Mouse (Mus musculus) effector memory CD4-positive, alpha-beta T cell, adult 5 months (primary cell): Measurements from ENCODE around the gene Il24. TPM values are rescaled to one million over a fixed set of nuclear protein-coding genes. Genes with fewer than 3 reads are reported as not detected.

Experiments
- polyA plus RNA-seq: library from polyadenylated mRNA; unstranded; fragments of 100-300 nt; shearing (Covaris generic); gene quantifications from one replicate; pipeline ENCODE4 v1.2.1, GENCODE M21; 2017

The Il24 gene
- polyA plus RNA-seq: not detected

DNA sequence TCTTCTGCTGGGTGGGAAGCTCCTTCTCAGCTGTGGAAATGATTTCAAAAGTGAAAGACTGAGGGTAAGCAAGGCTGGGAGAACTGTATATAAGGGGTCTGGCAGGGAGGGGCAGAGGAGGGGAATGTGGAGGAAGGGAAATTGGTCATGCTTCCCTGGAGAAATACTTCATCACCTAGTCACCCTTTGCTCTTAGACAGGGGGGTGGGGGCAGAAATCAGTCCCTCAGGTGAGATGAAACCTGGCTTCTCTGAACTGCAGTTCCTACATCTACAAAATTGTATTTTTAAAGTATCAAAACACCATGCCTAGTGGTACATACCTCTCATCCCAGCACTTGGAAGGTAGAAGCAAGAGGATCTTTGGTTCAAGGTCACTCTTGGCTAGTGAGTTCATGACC is at the start of gene Il24:
Gene Il24 (minus strand): TSS at position 101 of the 400 bp plus-strand sequence.

DNA sequence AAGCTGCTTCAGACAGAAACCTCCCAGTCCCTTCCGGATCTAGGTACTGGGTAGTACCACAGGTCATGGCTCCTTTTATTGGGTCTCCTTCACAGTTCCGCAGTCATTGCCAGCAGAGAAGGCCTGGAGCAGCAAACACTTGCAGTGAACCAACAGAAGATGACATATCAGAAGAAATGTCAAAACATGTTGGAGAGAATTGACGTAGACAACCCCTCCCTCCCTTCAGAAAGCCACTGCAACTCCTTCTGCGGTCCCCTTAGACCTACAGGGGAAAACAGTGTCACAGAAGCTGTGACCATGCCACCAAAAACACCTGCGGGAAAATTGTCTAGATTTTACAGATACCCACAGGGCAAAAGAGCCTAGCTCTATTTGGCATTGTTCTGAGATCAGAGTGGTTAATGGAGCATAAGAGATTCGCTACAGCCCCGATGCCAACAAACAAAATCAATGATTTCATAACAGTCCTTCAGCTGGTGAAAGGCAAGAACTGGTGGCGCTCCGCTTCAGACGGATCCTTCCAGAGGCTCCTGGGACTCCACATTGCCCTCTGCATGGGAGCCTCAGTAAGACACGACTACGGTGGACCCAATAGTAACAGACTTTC is 24.3 kb upstream of the Il24 start, which contains the start of gene Il20:
Gene Il20 (minus strand): TSS at position 51 of the 610 bp plus-strand sequence.

DNA sequence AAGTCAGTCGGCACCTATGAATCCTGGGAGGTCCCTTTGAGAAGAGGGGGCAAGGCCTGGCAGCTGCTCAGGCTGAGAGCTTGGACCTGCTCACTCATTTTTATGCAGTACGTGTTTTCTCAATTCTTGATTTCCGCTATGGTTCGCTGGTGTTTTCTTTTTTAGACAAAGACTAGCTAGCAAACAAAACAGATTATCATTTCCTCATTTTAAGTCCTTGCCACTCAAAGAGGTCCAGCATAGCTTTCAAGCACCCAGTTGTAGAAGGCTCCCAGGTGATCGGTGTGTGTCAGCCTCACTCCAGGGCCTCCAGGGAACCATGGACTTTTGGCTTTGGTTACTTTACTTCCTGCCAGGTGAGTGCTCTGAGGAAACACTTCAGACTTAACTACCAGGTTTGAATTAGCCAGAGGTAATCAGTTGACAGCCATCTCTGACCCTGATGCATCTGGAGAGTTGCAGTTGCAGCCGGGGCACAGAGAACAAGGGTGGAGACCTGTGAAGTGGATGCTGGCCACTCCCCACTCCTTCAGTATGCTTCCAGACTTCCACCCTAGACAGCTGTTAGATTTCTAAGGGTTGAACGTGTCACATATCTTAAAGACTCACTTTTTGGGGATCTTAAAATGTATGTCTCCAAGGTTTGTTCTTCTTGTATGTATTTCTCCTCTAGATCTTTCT is 21.6 kb downstream of the Il24 start, which contains the start of gene Fcmr:
Gene Fcmr (plus strand): TSS at position 129 of the 681 bp plus-strand sequence.

Other genes with a start within 250 kb of the Il24 start
- gene C4bp, start 225.8 kb downstream of the Il24 start, polyA plus RNA-seq: not detected
- not detected for gene Gm29427, start 171.7 kb downstream of the Il24 start, polyA plus RNA-seq
- gene Yod1, start 170.1 kb downstream of the Il24 start, polyA plus RNA-seq: 3.9 TPM
- 6.7 TPM for gene Pfkfb2, start 158.2 kb downstream of the Il24 start, polyA plus RNA-seq
- gene AA986860, start 155.5 kb downstream of the Il24 start, polyA plus RNA-seq: not detected
- gene Fcamr, start 86.6 kb downstream of the Il24 start, polyA plus RNA-seq: 0.21 TPM
- gene Pigr, start 60.8 kb downstream of the Il24 start, polyA plus RNA-seq: not detected
- gene Fcmr, start 21.8 kb downstream of the Il24 start, polyA plus RNA-seq: not detected
- gene Il20, start 24.0 kb upstream of the Il24 start, polyA plus RNA-seq: not detected
- gene Il19, start 52.7 kb upstream of the Il24 start, polyA plus RNA-seq: not detected
- 4.1 TPM for gene Il10, start 132.4 kb upstream of the Il24 start, polyA plus RNA-seq
- 178 TPM for gene Mapkapk2, start 210.4 kb upstream of the Il24 start, polyA plus RNA-seq